Mouse (Mus musculus): ENCODE data around the gene Etfbkmt.
"Not testable (repeated sequence)": the region's sequence is repeated elsewhere in the genome, so short reads cannot be mapped to it uniquely, and the experiment has no call there.

The Etfbkmt gene

DNA sequence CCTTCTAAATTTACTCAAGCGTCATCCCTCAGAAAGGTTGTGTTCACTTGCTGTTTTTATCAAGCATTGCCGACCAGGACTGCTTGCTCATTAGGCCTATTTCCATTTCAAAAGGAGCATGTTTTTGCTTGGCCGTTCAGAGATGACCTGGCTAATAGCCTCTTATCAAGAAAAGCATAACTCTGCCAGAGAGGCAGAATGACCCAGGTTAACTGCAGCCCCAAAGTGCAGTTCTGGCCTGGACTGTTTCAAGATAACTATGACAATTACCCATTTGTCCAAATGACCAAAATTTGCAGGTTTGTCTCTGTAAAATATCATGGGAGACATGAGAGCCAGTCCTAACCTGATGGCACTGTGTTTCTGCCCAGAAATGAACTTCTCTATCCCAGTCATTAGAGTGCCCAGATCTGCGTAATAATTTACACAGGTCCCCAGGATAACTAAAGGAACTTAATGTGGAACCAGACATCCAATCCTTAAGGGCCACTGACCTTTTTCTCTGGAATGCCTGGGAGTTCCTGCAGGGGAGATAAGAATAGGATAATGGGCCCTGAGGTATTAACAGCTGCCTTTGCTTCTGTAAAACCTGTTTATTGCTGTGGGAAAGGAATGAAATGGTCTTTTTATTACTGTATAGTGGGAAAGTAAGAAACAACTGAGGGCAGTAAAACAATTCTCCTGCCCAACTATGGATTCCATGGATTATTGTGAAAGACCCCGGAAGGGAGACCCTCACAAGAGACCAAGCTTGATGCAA lies 5.1 kb upstream of the Etfbkmt start:
- DNase-seq (ENCODE audit: low read depth): no peak

- DNase-seq (ENCODE audit: low read depth): no peak
Measured at GRCm38 (mm10) chr6:149135631-149136030, 4.0 kb upstream of the Etfbkmt start.

GRCm38 (mm10) chr6:149137936-149138335 lies 1.7 kb upstream of the Etfbkmt start:
- no peak for DNase-seq (ENCODE audit: low read depth)

GRCm38 (mm10) chr6:149139011-149139410 lies 638 bp upstream of the Etfbkmt start:
- no peak for DNase-seq (ENCODE audit: low read depth)

- peak; percentile 91 for DNase-seq (ENCODE audit: low read depth)
Measured at GRCm38 (mm10) chr6:149141393-149142173, 1.9 kb downstream of the Etfbkmt start.

- DNase-seq (ENCODE audit: low read depth): no peak
Measured at GRCm38 (mm10) chr6:149145143-149145542, 5.5 kb downstream of the Etfbkmt start.

GRCm38 (mm10) chr6:149148436-149149229 lies 9.0 kb downstream of the Etfbkmt start:
- no peak for DNase-seq (ENCODE audit: low read depth)

- DNase-seq (ENCODE audit: low read depth): no peak
Measured at GRCm38 (mm10) chr6:149152119-149152518, 12.5 kb downstream of the Etfbkmt start.

DNA sequence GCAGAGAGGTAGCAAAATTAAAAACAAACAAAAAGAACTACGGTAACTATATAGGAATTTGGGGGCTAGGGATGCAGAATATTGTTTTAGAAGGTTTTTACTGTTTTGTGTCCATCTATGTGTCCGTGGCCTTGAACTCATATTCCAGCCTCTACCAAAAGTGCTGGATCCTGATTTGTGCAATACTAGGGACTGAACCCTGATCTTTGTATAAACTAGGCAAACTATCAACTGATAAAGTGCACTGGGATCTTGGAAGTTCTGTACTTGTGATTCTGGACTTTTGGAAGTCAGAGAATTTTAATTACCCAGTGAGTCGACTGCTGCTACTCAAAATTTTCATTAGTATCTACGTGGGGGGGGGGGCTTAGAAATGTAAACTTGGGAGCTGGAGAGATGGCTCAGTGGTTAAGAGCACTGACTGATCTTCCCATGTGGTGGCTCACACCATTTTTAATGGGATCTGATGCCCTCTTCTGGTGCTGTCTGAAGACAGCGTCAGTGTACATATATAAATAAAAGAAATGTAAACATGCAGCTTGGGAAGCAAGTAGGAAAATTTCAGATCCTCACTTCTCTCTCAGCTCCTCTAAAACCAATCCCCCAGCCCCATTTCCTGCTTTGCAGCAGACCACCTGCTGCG lies 13.9 kb downstream of the Etfbkmt start:
- no peak for DNase-seq (ENCODE audit: low read depth)

- DNase-seq (ENCODE audit: low read depth): no peak
Measured at GRCm38 (mm10) chr6:149154116-149155030, 14.7 kb downstream of the Etfbkmt start.

- DNase-seq (ENCODE audit: low read depth): no peak
Measured at GRCm38 (mm10) chr6:149155031-149155841, 15.6 kb downstream of the Etfbkmt start.

DNA sequence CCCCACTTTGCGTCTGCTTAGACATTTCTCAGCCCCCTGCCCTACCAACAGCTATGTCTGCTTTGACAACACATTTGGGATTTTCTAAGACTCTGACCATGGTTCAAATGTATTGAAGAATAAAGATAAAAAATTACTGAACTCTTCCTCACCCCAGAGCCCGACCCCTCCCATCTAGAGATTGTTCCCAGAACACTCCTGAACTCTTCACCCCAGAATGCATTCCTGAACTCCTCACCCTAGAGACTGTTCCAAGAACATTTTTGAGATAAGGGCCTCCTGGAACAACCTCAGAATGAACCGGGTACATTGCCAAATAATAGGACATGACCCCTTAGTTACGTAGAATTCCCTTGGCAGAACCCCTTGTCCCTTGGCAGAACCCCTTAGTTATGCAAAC lies 27.4 kb downstream of the Etfbkmt start:
- not testable (repeated sequence) for DNase-seq (ENCODE audit: low read depth)

- no peak for DNase-seq (ENCODE audit: low read depth)
Measured at GRCm38 (mm10) chr6:149167672-149168071, 28.0 kb downstream of the Etfbkmt start.

DNA sequence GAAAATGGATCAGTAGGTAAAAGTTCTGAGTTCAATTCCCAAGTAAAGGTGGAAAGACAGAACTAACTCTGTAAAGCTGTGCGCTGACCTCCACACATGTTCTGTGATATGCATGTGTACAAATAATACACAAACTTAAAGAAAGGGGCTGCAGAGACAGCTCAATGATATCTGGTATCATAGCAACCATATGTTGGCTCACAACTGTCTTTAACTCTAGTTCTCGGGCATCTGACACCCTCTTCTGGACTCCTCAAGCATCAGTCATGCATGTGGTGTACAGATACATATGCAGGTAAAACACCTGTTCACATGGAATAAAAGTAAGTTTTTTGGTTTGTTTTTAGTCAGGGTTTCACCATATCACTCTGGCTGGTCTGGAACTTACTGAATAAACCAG lies 28.8 kb downstream of the Etfbkmt start:
- DNase-seq (ENCODE audit: low read depth): no peak

GRCm38 (mm10) chr6:149169965-149170364 lies 30.3 kb downstream of the Etfbkmt start:
- DNase-seq (ENCODE audit: low read depth): not testable (repeated sequence)

DNA sequence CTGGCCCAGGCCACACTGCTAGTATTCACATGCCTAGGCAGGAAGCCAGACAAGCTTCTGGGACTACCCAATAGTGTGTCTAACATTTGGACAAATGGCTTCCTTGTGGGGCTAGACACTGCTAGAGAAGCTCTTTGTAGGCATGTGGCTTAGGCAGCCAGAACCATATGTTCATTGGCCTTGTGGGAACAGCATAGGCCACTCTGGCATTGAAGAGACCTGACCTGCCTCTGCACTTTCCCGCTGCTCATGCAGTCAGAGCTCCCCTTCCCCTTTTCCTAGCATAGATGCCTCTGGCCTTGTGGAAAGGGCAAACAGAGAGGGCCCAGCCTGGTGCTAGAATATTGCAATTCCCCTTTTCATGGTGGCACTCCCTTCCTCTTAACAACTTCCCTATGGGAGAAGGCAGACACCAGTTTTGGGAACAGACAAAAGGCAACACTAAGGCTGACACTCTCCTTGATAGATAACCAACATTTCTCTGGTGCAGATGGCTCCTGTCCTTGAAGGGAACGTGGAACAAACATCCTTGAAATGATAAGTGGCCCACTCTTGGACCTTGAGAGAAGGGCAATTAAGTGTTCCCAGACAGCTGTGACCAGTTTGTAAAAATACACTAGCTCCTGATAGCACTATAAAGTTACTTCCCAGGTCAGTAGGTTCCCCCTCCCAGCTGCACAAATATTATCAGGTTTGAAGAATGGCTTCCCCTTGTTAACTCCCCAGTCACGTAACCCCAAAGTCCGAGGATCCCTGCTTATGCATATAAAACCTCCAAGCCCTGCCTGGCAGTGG lies 34.4 kb downstream of the Etfbkmt start:
- DNase-seq (ENCODE audit: low read depth): no peak

GRCm38 (mm10) chr6:149174932-149175570 lies 35.4 kb downstream of the Etfbkmt start:
- DNase-seq (ENCODE audit: low read depth): no peak

DNA sequence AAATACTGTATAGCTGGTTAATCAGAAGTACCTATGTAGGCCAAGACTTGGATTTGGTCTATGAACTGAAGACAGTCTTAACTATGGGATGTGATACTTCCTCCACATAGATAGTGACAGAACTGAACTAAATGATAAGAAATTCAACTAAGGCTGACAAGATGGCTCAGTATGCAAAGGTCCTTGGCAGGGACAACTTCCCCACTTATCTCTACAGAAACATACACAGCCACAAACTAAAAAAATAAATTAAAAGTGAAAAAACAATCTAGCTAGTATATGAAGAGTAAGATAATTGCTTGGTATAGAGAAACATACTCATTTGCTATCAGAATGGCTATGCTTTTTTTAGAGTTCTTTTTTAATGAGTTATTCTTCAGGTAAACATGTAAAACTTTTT lies 39.4 kb downstream of the Etfbkmt start:
- no peak for DNase-seq (ENCODE audit: low read depth)

DNA sequence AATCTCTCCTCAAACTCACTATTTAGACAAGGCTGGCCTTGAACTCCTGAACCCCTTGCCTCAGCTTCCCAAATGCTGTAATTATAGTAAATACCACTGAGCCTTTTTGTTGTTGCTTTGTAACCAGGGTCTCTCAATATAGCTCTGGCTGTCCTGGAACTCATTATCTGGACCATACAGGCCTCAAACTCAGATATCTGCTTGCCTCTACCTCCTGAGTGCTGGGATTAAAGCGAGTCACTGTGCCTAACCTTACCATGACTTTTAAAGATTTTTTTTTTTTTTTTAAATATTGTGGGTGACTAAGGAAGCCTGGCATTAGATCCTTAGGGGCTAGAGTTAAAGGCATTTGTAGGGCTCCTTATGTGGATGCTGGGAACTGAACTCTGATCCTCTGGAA lies 44.4 kb downstream of the Etfbkmt start:
- no peak for DNase-seq (ENCODE audit: low read depth)
